Mouse (Mus musculus) c-Kit-negative CD71-positive TER-119-positive erythroid progenitor cells, embryonic 14.5 days (primary cell): ENCODE results near the gene Gcn1l1.

Experiments
- DNase-seq: peaks from one replicate; pipeline ENCODE4 v3.0.0-alpha.2; 2013; ENCODE audit warnings: low read depth, low spot score

Gcn1l1 gene

GRCm38 (mm10) chr5:115603561-115603960, 38.5 kb downstream of the Gcn1l1 start:
- no peak for DNase-seq

GRCm38 (mm10) chr5:115611566-115611965, 46.5 kb downstream of the Gcn1l1 start:
- DNase-seq = no peak

- no peak for DNase-seq
These were observed 48.3 kb downstream of the Gcn1l1 start for GRCm38 (mm10) chr5:115613332-115613731.

- no peak for DNase-seq
These were observed 49.9 kb downstream of the Gcn1l1 start for GRCm38 (mm10) chr5:115614948-115615347.

- DNase-seq = no peak
These were observed 54.6 kb downstream of the Gcn1l1 start for GRCm38 (mm10) chr5:115619690-115620089.

GRCm38 (mm10) chr5:115622686-115623085, 57.6 kb downstream of the Gcn1l1 start:
- peak; percentile 30 for DNase-seq

- DNase-seq = no peak
These were observed 58.8 kb downstream of the Gcn1l1 start for GRCm38 (mm10) chr5:115623694-115624440.

GRCm38 (mm10) chr5:115626237-115626886, 61.3 kb downstream of the Gcn1l1 start:
- DNase-seq = peak; percentile 83

GRCm38 (mm10) chr5:115628083-115628482, 63.0 kb downstream of the Gcn1l1 start:
- DNase-seq = no peak

GRCm38 (mm10) chr5:115629672-115630071, 64.6 kb downstream of the Gcn1l1 start:
- no peak for DNase-seq

- DNase-seq = no peak
These were observed 65.2 kb downstream of the Gcn1l1 start for GRCm38 (mm10) chr5:115630291-115630690.

GRCm38 (mm10) chr5:115631505-115632357, 66.7 kb downstream of the Gcn1l1 start, which contains the start of gene Rab35:
Rab35 (plus strand) TSS chr5:115631908.
- DNase-seq = peak; percentile 91

GRCm38 (mm10) chr5:115632358-115632714, 67.3 kb downstream of the Gcn1l1 start:
- DNase-seq = no peak

GRCm38 (mm10) chr5:115633060-115633459, 68.0 kb downstream of the Gcn1l1 start:
- no peak for DNase-seq

GRCm38 (mm10) chr5:115634046-115634445, 69.0 kb downstream of the Gcn1l1 start:
- peak; percentile 53 for DNase-seq

GRCm38 (mm10) chr5:115635536-115635935, 70.5 kb downstream of the Gcn1l1 start:
- no peak for DNase-seq

- DNase-seq = no peak
These were observed 79.1 kb downstream of the Gcn1l1 start for GRCm38 (mm10) chr5:115644192-115644591.

GRCm38 (mm10) chr5:115648876-115649275, 83.8 kb downstream of the Gcn1l1 start:
- DNase-seq = no peak

- no peak for DNase-seq
These were observed 84.6 kb downstream of the Gcn1l1 start for GRCm38 (mm10) chr5:115649699-115650098.

GRCm38 (mm10) chr5:115650885-115651284, 85.8 kb downstream of the Gcn1l1 start:
- no peak for DNase-seq

GRCm38 (mm10) chr5:115651821-115652220, 86.8 kb downstream of the Gcn1l1 start:
- DNase-seq = no peak
